Mouse (Mus musculus) heart, postnatal 0 days (tissue): ENCODE results near the gene Smtn.

Experiments used
- CTCF ChIP-seq: IDR thresholded peaks from 2 replicates; pipeline ENCODE4 v1.5.1; 2016; ENCODE audit warnings: antibody characterized with exemption, control low read depth, low read depth
- EP300 ChIP-seq: IDR thresholded peaks from 2 replicates; pipeline ENCODE4 v1.6.1; 2016; ENCODE audit warnings: antibody characterized with exemption, low read depth

DNA sequence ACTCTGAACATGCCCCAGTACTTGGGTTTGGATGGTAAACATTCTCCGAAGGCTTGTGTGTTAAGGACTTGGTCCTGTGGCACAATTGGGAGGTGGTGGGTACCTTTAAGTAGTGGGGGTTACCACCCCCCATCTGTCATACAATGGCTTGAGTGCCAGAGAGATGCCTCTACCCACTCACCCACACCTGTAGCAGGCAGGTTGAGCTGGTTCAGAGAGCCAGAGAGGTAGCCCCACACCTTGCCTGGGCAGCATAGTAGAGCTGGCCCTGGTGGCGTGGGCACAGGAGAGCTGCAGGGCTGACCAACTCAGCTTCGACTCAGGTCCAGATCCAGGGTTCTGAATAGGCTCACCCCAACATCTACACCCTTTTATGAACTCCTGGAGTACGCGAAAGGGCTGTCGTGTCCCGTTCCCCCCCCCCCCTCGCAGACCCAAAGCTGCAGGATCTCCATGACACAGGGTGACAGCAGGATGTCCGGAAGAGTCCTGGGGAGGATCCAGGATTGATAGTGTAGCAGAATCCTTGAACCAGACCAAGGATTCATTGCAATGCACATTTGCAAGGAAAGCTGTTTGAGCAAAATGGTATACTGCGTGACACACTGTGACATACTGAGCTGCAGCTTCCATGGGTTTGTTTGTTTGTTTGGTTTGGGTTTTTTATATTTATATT is 37.8 kb upstream of the Smtn start:
- no peak for TF ChIP-seq CTCF
- TF ChIP-seq EP300 = no peak
